Mouse (Mus musculus) megakaryocyte, embryonic 14.5 days (primary cell): ENCODE measurements at regions not wholly inside any gene's neighbourhood (a gene's known extent, or its start where the extent isn't known, plus 50 kb on each side); places are given as distances from the start of the nearest gene placed in this dataset.

Experiments
- H3K27me3 ChIP-seq: replicated peaks from 2 replicates; pipeline ENCODE3; 2012; ENCODE audit warnings: inconsistent platforms
- H3K36me3 ChIP-seq: replicated peaks from 2 replicates; pipeline ENCODE3; 2012; ENCODE audit warnings: low read length, inconsistent platforms, mixed read lengths
- H3K4me1 ChIP-seq: 2 replicates; pipeline ENCODE4 v1.6.1; 2012; ENCODE audit warnings: inconsistent platforms
- H3K4me3 ChIP-seq: replicated peaks from 2 replicates; pipeline ENCODE3; 2012; ENCODE audit warnings: moderate library complexity, mild to moderate bottlenecking, inconsistent platforms
- H3K9me3 ChIP-seq: 2 replicates; pipeline ENCODE4 v1.6.1; 2012; ENCODE audit warnings: inconsistent platforms
- FLI1 ChIP-seq: IDR thresholded peaks from 2 replicates; pipeline ENCODE4 v1.6.1; 2012; ENCODE audit warnings: low read length, inconsistent platforms, mixed read lengths
- GATA1 ChIP-seq: IDR thresholded peaks from 3 replicates; pipeline ENCODE4 v1.6.1; 2012; ENCODE audit warnings: mixed read lengths, low read length, inconsistent platforms, borderline replicate concordance

DNA sequence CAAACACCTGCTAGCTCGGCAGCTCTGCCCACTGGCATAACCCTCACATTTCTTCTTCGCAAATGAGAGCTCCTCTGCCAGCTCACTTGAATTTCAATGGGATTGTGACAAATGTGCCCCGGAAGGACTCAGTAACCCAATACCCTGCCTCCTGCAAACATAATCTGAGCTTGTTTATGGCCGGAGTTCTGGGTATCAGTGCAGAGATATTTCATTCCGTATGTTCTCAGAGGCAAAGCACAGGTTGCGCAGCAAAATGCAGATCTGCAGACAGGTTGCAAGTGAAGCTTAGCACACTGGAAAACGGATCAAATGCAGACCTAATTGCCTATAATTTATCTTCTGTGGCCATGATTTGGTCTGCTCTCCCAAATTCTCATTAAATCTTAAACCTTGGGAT lies 348.9 kb downstream of the Dmrt2 start:
- peaks cover 5% of the 10 kb centered on the region for H3K9me3 ChIP-seq
- H3K4me1 ChIP-seq, result no peaks in the 10 kb centered on the region
- no peaks in the 10 kb centered on the region for H3K27me3 ChIP-seq
- no peaks in the 10 kb centered on the region for H3K36me3 ChIP-seq
- no peak overlapping the region for H3K4me3 ChIP-seq
- TF ChIP-seq GATA1 (no peak), FLI1 (no peak)

DNA sequence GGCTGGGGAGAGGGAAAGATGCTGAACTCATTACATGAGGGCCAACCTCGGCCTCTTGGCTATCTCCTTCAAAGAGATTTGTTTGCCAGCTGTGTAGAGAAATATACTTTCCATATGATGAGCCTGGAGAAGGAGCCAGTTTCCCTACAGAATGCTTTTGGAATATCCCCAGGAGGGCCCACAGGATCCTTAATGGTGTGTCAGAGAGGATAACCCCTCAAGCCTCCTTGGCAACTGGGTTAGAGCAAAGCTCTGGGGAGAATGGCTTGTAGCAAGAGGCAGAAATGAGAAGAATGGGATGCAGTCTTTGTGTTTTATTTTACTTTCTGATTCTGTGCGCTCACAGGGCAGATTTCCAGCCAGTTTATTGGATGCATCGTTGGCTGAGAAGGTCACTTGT lies 353.9 kb downstream of the Dmrt2 start:
- Histone ChIP-seq H3K4me1 (no peaks in the 10 kb centered on the region), H3K4me3 (no peak overlapping the region), H3K9me3 (peaks cover 5% of the 10 kb centered on the region), H3K36me3 (no peaks in the 10 kb centered on the region), H3K27me3 (no peaks in the 10 kb centered on the region)
- no peak for TF ChIP-seq FLI1
- no peak for TF ChIP-seq GATA1

DNA sequence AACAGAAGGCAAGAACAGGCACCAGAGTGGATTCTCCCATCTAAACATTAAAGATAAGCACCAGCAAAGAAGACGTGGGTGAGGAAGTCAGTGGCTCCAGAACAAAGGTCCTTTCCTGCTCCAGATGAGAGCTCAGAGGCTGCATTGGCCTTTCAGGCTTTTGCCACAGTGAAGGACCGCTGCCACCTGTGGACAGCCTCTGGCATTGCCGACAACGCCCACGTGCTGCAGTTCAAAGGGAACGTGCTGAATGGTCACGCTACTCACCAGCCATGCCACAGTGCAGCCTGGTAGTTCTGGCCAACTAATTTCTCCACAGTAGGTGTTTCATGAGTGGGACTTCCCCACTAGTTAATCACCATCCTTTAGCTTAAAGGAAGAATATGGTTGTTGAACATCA lies 365.1 kb downstream of the Dmrt2 start:
- H3K4me3 ChIP-seq, result peak overlapping the region; percentile 56
- H3K27me3 ChIP-seq, result no peaks in the 10 kb centered on the region
- no peaks in the 10 kb centered on the region for H3K4me1 ChIP-seq
- TF ChIP-seq GATA1, result no peak
- TF ChIP-seq FLI1, result no peak
- H3K9me3 ChIP-seq, result peaks cover 13% of the 10 kb centered on the region; the same call in 1 of the 2 replicates
- H3K36me3 ChIP-seq, result no peaks in the 10 kb centered on the region

GRCm38 (mm10) chr19:26051478-26052215 lies 379.4 kb downstream of the Dmrt2 start:
- peaks cover 6% of the 10 kb centered on the region; the same call in 1 of the 2 replicates for H3K9me3 ChIP-seq
- H3K36me3 ChIP-seq, result no peaks in the 10 kb centered on the region
- no peaks in the 10 kb centered on the region for H3K4me1 ChIP-seq
- H3K4me3 ChIP-seq, result no peak overlapping the region
- TF ChIP-seq FLI1, result no peak
- no peak for TF ChIP-seq GATA1
- no peaks in the 10 kb centered on the region for H3K27me3 ChIP-seq

DNA sequence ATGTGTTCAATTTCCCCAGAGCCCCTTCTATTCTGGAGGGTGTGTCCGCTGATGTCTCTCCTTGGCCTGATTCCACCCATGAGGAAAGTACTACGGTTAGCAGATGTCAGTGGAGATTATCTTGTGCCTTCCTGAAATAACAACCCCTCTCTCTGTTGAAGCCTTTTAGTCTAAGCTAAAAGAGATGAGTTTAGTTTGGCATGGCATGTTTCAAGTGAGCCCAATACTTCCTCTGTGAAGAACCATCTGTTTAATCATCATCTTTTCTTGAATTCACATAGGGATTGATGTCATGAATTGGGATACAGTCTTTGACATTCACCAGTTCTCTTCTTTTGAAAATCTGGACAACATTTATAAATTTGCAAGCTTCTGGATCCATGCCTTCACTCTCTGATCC lies 387.5 kb downstream of the Dmrt2 start:
- Histone ChIP-seq H3K4me3 (no peak overlapping the region), H3K27me3 (no peaks in the 10 kb centered on the region), H3K4me1 (no peaks in the 10 kb centered on the region), H3K9me3 (no peaks in the 10 kb centered on the region), H3K36me3 (no peaks in the 10 kb centered on the region)
- no peak for TF ChIP-seq FLI1
- TF ChIP-seq GATA1, result no peak

DNA sequence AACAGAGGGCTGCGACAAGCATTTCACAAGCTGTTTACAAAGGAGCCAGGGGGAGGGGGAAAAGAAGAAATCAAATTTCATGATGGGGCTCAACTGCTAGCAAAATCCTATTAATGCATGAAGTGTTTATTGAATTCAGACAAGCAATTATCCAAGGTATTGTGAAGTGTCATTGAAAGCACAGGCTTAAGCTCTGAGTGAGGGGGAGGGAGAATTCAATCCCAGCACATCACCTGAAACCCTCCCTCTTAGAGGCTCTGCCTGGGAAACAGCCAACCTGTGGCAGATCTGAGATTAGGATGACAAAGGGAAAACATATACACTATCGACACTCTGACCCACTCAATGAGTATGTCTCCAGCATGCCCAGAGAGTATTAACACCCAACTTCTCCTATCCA lies 396.3 kb downstream of the Dmrt2 start:
- Histone ChIP-seq H3K27me3 (no peaks in the 10 kb centered on the region), H3K4me3 (no peak overlapping the region), H3K4me1 (no peaks in the 10 kb centered on the region), H3K9me3 (peaks cover 9% of the 10 kb centered on the region; the same call in 1 of the 2 replicates), H3K36me3 (no peaks in the 10 kb centered on the region)
- TF ChIP-seq FLI1 (no peak), GATA1 (no peak)

DNA sequence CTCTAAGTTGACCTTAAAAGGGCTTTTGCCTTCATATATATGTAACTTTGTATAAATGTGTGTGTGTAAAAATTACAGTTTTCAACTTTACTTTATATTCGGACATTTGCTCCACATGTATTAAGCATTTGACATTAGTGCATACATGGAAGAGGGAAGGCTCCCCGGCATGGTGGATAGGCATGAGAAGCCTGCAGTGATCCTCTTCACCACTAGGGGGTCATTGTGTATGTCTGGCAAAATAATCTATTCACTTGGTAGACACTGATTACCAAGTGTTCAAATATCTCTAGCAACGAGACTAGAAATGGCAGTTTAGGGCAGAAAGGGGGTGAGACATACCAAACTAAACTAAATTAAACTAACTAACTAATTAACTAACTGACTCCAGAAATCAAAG lies 397.7 kb downstream of the Dmrt2 start:
- no peaks in the 10 kb centered on the region for H3K36me3 ChIP-seq
- TF ChIP-seq FLI1, result no peak
- no peak for TF ChIP-seq GATA1
- H3K27me3 ChIP-seq, result no peaks in the 10 kb centered on the region
- no peaks in the 10 kb centered on the region for H3K4me1 ChIP-seq
- no peak overlapping the region for H3K4me3 ChIP-seq
- H3K9me3 ChIP-seq, result peaks cover 9% of the 10 kb centered on the region; the same call in 1 of the 2 replicates

- TF ChIP-seq FLI1, result no peak
- TF ChIP-seq GATA1, result no peak
- Histone ChIP-seq H3K27me3 (no peaks in the 10 kb centered on the region), H3K4me3 (no peak overlapping the region), H3K36me3 (no peaks in the 10 kb centered on the region), H3K4me1 (no peaks in the 10 kb centered on the region), H3K9me3 (peaks cover 10% of the 10 kb centered on the region; the same call in 1 of the 2 replicates)
Measured at GRCm38 (mm10) chr19:26088318-26088717, 416.1 kb downstream of the Dmrt2 start.

DNA sequence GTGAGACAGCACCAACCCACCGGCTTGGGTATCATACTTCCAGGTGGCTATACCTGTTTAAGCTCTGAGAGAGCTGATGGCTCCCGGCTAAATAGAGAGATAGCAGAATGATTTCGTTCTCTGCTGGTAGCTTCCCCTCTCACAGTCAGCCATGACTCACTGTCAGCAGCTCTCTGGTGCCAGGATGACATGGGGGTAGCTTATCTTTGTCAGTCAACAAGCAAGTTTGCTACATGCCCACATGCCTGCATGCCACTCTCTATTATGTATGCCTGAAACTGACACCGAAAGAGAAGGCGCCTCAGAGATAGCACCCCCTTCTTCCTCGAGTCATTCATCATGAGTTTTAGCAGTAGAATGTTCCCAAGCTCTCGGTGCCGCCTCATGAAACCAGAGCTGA lies 419.2 kb downstream of the Dmrt2 start:
- no peaks in the 10 kb centered on the region for H3K36me3 ChIP-seq
- H3K9me3 ChIP-seq, result peaks cover 3% of the 10 kb centered on the region; the same call in 1 of the 2 replicates
- no peaks in the 10 kb centered on the region for H3K27me3 ChIP-seq
- H3K4me3 ChIP-seq, result no peak overlapping the region
- TF ChIP-seq GATA1 (no peak), FLI1 (no peak)
- no peaks in the 10 kb centered on the region for H3K4me1 ChIP-seq

GRCm38 (mm10) chr19:26093844-26094243 lies 421.6 kb downstream of the Dmrt2 start:
- Histone ChIP-seq H3K36me3 (no peaks in the 10 kb centered on the region), H3K4me1 (no peaks in the 10 kb centered on the region), H3K9me3 (peaks cover 3% of the 10 kb centered on the region; the same call in 1 of the 2 replicates), H3K27me3 (no peaks in the 10 kb centered on the region), H3K4me3 (no peak overlapping the region)
- no peak for TF ChIP-seq FLI1
